Mouse (Mus musculus): ENCODE data around the gene Slc12a3.

DNA sequence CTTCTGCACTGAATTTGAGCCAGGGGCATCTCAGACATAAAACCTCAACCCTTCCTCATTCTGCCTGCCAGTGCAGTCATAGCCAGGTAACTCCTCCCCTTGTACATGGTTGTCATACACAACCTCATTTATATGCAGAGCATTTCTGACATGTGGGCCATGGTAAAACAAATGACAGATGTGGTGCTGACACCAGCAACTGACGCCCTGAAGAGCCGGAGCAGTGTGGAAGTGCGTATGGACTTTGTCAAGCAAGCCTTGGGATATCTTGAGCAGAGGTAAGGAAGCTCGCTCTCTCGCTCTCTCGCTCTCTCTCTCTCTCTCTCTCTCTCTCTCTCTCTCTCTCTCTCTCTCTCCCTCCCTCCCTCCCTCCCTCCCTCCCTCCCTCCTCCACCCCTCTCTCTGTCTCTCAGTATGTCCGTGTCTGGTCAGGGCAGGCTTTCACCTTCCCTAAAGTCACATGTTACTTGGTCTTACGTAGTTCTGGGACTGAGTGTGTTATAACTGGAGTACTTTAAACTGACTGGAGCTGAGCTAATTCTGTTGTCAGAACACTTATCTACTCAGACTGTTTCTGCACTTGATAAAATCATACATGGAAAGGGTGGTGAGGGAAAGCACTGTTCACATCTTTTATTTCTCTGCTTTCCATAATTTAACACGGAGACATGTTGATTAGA is 32.5 kb upstream of the Slc12a3 start:
- TF ChIP-seq GATA1 (IDR thresholded peaks at IDR 0.05; ENCODE audit: low read length) (no peak), TAL1 (IDR thresholded peaks at IDR 0.05; ENCODE audit: low read length) (no peak)

Measured in erythroblast, embryonic 14.5 days (primary cell).